ENCODE assay signal across 16 mouse cellular contexts in genomic region chr9:120132980-120133754, GRCm38 (mm10). TPM values are rescaled to one million over a fixed set of nuclear protein-coding genes. Genes with fewer than 3 reads are reported as not detected.
DNase-seq lines count a peak whose midpoint lies in the region; ATAC-seq and TF ChIP-seq lines count a peak whose summit lies in the region.
"Had no signal": no experiment of that assay in that cellular context is flagged by ENCODE, and none has a peak within 500 bp of the region (broad histone marks: within the 10 kb centered on the region; RNA-seq: fewer than 3 reads in every experiment).

No protein-coding gene starts in this region.

- no peak for ATAC-seq in forebrain, postnatal 0 days
- ATAC-seq in liver, embryonic 11.5 days (replicated peaks; ENCODE audit: low FRiP score): peak; percentile 50
- ATAC-seq in monocyte, adult 5-6 weeks (replicated peaks; ENCODE audit: insufficient number of reproducible peaks, low FRiP score, low TSS enrichment, poor library complexity, severe bottlenecking): no peak
- ATAC-seq: midbrain, embryonic 13.5 days had no signal

- WGBS in forebrain, embryonic 10.5 days: 39% methylated on average over 8 of the region's 8 CpGs
- WGBS in forebrain, postnatal 0 days: 42% methylated on average over 8 of the region's 8 CpGs
- 30% methylated on average over 8 of the region's 8 CpGs for WGBS in liver, embryonic 11.5 days

- intact Hi-C loops in heart, postnatal 10 days (cut with DNase I): loop anchor here (10.0 kb wide), 1 partner anchor 362 kb away; the partner anchor contains the start of gene Eif1b

- peaks cover 16% of the 10 kb centered on the region for H3K4me1 ChIP-seq in forebrain, embryonic 10.5 days
- H3K4me1 ChIP-seq in forebrain, postnatal 0 days (ENCODE audit: insufficient read depth): peaks cover 9% of the 10 kb centered on the region; the same call in 1 of the 2 replicates
- H3K4me1 ChIP-seq in liver, embryonic 11.5 days (replicated peaks; ENCODE audit: control insufficient read depth, insufficient read depth, low read length): peaks cover 7% of the 10 kb centered on the region; the same call in 1 of the 2 replicates

- no peak for TF ChIP-seq CTCF in forebrain, postnatal 0 days (IDR thresholded peaks at IDR 0.05; ENCODE audit: low read depth)

- H3K4me3 ChIP-seq in forebrain, embryonic 10.5 days: no peak overlapping the region
- no peak overlapping the region for H3K4me3 ChIP-seq in forebrain, postnatal 0 days (ENCODE audit: low read depth, low read length)
- no peak overlapping the region for H3K4me3 ChIP-seq in liver, embryonic 11.5 days (ENCODE audit: low read depth, low read length)
- H3K4me3 ChIP-seq: heart, embryonic 10.5 days; hindbrain, embryonic 12.5 days; midbrain, embryonic 13.5 days had no signal

- peak; percentile 40 for DNase-seq in forebrain, embryonic 10.5 days (ENCODE audit: extremely low spot score, low spot score)
- no peak for DNase-seq in forebrain, postnatal 0 days
- DNase-seq in 416B (ENCODE audit: low read depth): peak; percentile 42
- peak; percentile 58 for DNase-seq in embryo, embryonic 9.5 days (ENCODE audit: extremely low spot score)
- DNase-seq in liver, embryonic 11.5 days (ENCODE audit: low spot score): peak; percentile 61
- DNase-seq in thymus, postnatal 14 days: no peak
- DNase-seq in heart, postnatal 10 days: no peak
- DNase-seq: cerebellum, postnatal 36 days had no signal

- no peak overlapping the region for H3K4me2 ChIP-seq in forebrain, postnatal 0 days (ENCODE audit: low read depth)
- no peak overlapping the region for H3K4me2 ChIP-seq in liver, embryonic 11.5 days
- H3K4me2 ChIP-seq: hindbrain, embryonic 12.5 days; midbrain, embryonic 13.5 days had no signal

- H3K36me3 ChIP-seq in forebrain, embryonic 10.5 days (replicated peaks): peaks cover 47% of the 10 kb centered on the region
- H3K36me3 ChIP-seq in forebrain, postnatal 0 days (ENCODE audit: insufficient read depth): peaks cover 46% of the 10 kb centered on the region
- peaks cover 34% of the 10 kb centered on the region for H3K36me3 ChIP-seq in liver, embryonic 11.5 days (ENCODE audit: control insufficient read depth, insufficient read depth, low read length)

- H3K9me3 ChIP-seq in forebrain, embryonic 10.5 days: no peaks in the 10 kb centered on the region
- no peaks in the 10 kb centered on the region for H3K9me3 ChIP-seq in forebrain, postnatal 0 days (ENCODE audit: low read length)
- H3K9me3 ChIP-seq in liver, embryonic 11.5 days (ENCODE audit: control insufficient read depth, low read length): no peaks in the 10 kb centered on the region
- H3K9me3 ChIP-seq: heart, embryonic 10.5 days; hindbrain, embryonic 12.5 days; midbrain, embryonic 13.5 days had no signal

- no peak overlapping the region for H3K27ac ChIP-seq in forebrain, embryonic 10.5 days
- no peak overlapping the region for H3K27ac ChIP-seq in forebrain, postnatal 0 days (ENCODE audit: low read depth, low read length)
- peak overlapping the region; percentile 2; the same call in 1 of the 2 replicates for H3K27ac ChIP-seq in liver, embryonic 11.5 days (ENCODE audit: low read depth, low read length)
- H3K27ac ChIP-seq: heart, embryonic 10.5 days; hindbrain, embryonic 12.5 days; midbrain, embryonic 13.5 days had no signal

- no peaks in the 10 kb centered on the region for H3K27me3 ChIP-seq in forebrain, embryonic 10.5 days (ENCODE audit: poor library complexity, severe bottlenecking)
- H3K27me3 ChIP-seq in forebrain, postnatal 0 days (ENCODE audit: insufficient read depth, low read length): no peaks in the 10 kb centered on the region
- no peaks in the 10 kb centered on the region for H3K27me3 ChIP-seq in liver, embryonic 11.5 days (replicated peaks; ENCODE audit: control insufficient read depth, insufficient read depth, low read length)
- H3K27me3 ChIP-seq: hindbrain, embryonic 12.5 days; midbrain, embryonic 13.5 days had no signal

- no peak overlapping the region for H3K9ac ChIP-seq in forebrain, postnatal 0 days
- no peak overlapping the region for H3K9ac ChIP-seq in liver, embryonic 11.5 days (ENCODE audit: low read depth, low read length)
- H3K9ac ChIP-seq: hindbrain, embryonic 12.5 days; midbrain, embryonic 13.5 days had no signal

RNA-seq across cellular contexts. Expression of gene Rpsa, which starts 5.7 kb away (rescaled TPM):
- 1,594 and 1,616 TPM in 2 replicates for polyA plus RNA-seq in forebrain, embryonic 10.5 days (2016; fragmentation: Nextera tagmentation; extraction: Ambion mirVana)
- 2,026 and 2,688 TPM in 2 replicates for total RNA-seq in forebrain, postnatal 0 days (2014; rRNA removed)
- polyA plus RNA-seq in forebrain, postnatal 0 days (2015; fragmentation: Nextera tagmentation; extraction: Ambion mirVana): 949 and 1,184 TPM in 2 replicates
- 1,895 and 1,977 TPM in 2 replicates for polyA plus RNA-seq in liver, embryonic 11.5 days (2014; fragmentation: Nextera tagmentation; extraction: Ambion mirVana)
- 2,389 to 2,734 TPM (median 2,564 TPM) in 3 replicates for total RNA-seq in monocyte, adult 5-6 weeks (2017)
- total RNA-seq in heart, postnatal 10 days (2021): 100 to 1,000 TPM; 624 to 658 TPM

RNA-seq across cellular contexts. Expression of gene Mobp, which starts 16.3 kb away (rescaled TPM):
- polyA plus RNA-seq in forebrain, embryonic 10.5 days (2016; fragmentation: Nextera tagmentation; extraction: Ambion mirVana): 1.7 and 1.9 TPM in 2 replicates
- total RNA-seq in forebrain, postnatal 0 days (2014; rRNA removed): 0.08 TPM in 1 of 2 replicates, not detected in the other
- polyA plus RNA-seq in forebrain, postnatal 0 days (2015; fragmentation: Nextera tagmentation; extraction: Ambion mirVana): 0.18 TPM in 1 of 2 replicates, not detected in the other
- polyA plus RNA-seq in liver, embryonic 11.5 days (2014; fragmentation: Nextera tagmentation; extraction: Ambion mirVana): not detected in 2 replicates
- total RNA-seq in monocyte, adult 5-6 weeks (2017): not detected in 3 replicates
- total RNA-seq in heart, postnatal 10 days (2021): not detected
- polyA plus RNA-seq: heart, embryonic 10.5 days; hindbrain, embryonic 12.5 days; kidney, embryonic 16.5 days; liver, embryonic 16.5 days; small intestine, adult 2 months had no signal

RNA-seq across cellular contexts. Expression of gene Slc25a38, which starts 23.0 kb away (rescaled TPM):
- 40.8 and 44.3 TPM in 2 replicates for polyA plus RNA-seq in forebrain, embryonic 10.5 days (2016; fragmentation: Nextera tagmentation; extraction: Ambion mirVana)
- 49.1 and 53.5 TPM in 2 replicates for total RNA-seq in forebrain, postnatal 0 days (2014; rRNA removed)
- polyA plus RNA-seq in forebrain, postnatal 0 days (2015; fragmentation: Nextera tagmentation; extraction: Ambion mirVana): 30.8 and 31.4 TPM in 2 replicates
- 138 and 147 TPM in 2 replicates for polyA plus RNA-seq in liver, embryonic 11.5 days (2014; fragmentation: Nextera tagmentation; extraction: Ambion mirVana)
- total RNA-seq in monocyte, adult 5-6 weeks (2017): 29.0 to 46.6 TPM (median 44.2 TPM) in 3 replicates
- 10 to 100 TPM; 10.2 to 11.7 TPM for total RNA-seq in heart, postnatal 10 days (2021)

RNA-seq across cellular contexts. Expression of gene Ccr8, which starts 41.3 kb away (rescaled TPM):
- polyA plus RNA-seq in forebrain, embryonic 10.5 days (2016; fragmentation: Nextera tagmentation; extraction: Ambion mirVana): not detected in 2 replicates
- total RNA-seq in forebrain, postnatal 0 days (2014; rRNA removed): not detected in 2 replicates
- not detected in 2 replicates for polyA plus RNA-seq in forebrain, postnatal 0 days (2015; fragmentation: Nextera tagmentation; extraction: Ambion mirVana)
- not detected in 2 replicates for polyA plus RNA-seq in liver, embryonic 11.5 days (2014; fragmentation: Nextera tagmentation; extraction: Ambion mirVana)
- 0.39 TPM in 1 of 3 replicates, not detected in the others for total RNA-seq in monocyte, adult 5-6 weeks (2017)
- not detected for total RNA-seq in heart, postnatal 10 days (2021)
- total RNA-seq: layer of hippocampus, postnatal 10 days had no signal
- polyA plus RNA-seq: heart, embryonic 10.5 days; hindbrain, embryonic 12.5 days; kidney, embryonic 16.5 days; liver, embryonic 16.5 days; midbrain, embryonic 13.5 days had no signal

Comparison
In these comparisons a context has a peak if more than half of its experiments do, and no peak if none do; other contexts are left out.
1. DNase-seq: peak in forebrain, embryonic 10.5 days (single experiment), 416B (single experiment), embryo, embryonic 9.5 days (single experiment) and liver, embryonic 11.5 days (single experiment); none in forebrain, postnatal 0 days (single experiment), thymus, postnatal 14 days (single experiment) and heart, postnatal 10 days (0 of 2).